Mouse (Mus musculus): ENCODE measurements around the gene Myrip.

GRCm38 (mm10) chr9:120518946-120519345, 217.6 kb downstream of the Myrip start:
- TF ChIP-seq CTCF (IDR thresholded peaks at IDR 0.05) (no peak), EP300 (IDR thresholded peaks at IDR 0.05; ENCODE audit: insufficient read depth, low read depth, low read length) (no peak)

All from heart, adult 2 months (tissue).